Mouse (Mus musculus) ES-E14 (cell line): ENCODE measurements at regions not wholly inside any gene's neighbourhood (a gene's known extent, or its start where the extent isn't known, plus 50 kb on each side); places are given as distances from the start of the nearest gene placed in this dataset.

Experiments
- MAFK ChIP-seq: IDR thresholded peaks from 2 replicates; pipeline ENCODE4 v1.6.1; 2014; ENCODE audit warnings: mild to moderate bottlenecking, low read depth, low read length, inconsistent platforms; ENCODE audit not compliant: insufficient read depth
- ZNF384 ChIP-seq: IDR thresholded peaks from 2 replicates; pipeline ENCODE4 v1.6.1; 2012; ENCODE audit warnings: low read depth, low read length, inconsistent platforms

- TF ChIP-seq ZNF384 (no peak), MAFK (no peak)
Observed at GRCm38 (mm10) chr13:102087766-102088165, 319.7 kb upstream of the Pik3r1 start.
